Mouse (Mus musculus): ENCODE data around the gene G3bp1. TPM values are rescaled to one million over a fixed set of nuclear protein-coding genes. Genes with fewer than 3 reads are reported as not detected.

The G3bp1 gene
- total RNA-seq, 1 experiment from 2014 or later: 54.8 TPM

DNA sequence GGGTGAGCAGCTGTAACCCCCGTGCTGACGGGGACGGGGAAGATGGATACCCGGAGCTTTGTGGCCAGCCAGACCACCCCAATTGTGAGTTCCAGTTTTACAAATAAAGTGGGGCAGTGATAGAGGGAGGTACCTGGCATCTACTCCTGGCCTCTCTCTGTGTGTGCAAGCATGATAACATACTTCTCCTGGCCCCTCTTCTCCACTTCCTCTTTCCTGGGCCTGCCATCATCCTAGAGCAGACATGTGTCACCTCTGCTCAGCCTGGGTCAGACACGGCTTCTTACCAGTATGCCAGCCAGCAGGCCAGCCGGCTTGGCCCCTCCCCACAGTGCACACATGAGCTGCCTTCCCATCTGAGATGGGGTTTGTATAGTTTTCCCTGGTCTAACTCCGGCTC, 61.3 kb downstream of the G3bp1 start:
- ATAC-seq (replicated peaks; ENCODE audit: insufficient number of reproducible peaks, low FRiP score, low TSS enrichment, poor library complexity, severe bottlenecking): no peak

DNA sequence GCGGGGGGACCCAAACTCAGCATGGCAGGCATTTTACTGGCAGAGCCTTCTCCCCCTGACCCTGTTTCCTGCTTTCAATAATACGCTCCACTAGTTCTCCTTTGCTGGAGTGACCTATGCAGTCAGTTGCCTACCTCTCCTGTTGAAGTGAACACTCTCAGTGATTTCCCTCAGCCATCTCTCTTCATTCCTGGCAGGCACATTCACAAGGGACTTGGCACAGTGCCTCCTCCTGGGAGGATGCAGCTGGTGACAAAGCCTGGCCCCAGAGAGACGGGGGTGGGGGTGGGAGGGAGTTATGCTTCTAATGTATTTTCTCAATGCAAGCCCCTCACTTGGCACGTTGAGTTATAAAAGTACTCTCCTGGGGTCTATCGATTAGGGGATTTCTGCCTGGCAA, 63.9 kb downstream of the G3bp1 start:
- ATAC-seq (replicated peaks; ENCODE audit: insufficient number of reproducible peaks, low FRiP score, low TSS enrichment, poor library complexity, severe bottlenecking): no peak

DNA sequence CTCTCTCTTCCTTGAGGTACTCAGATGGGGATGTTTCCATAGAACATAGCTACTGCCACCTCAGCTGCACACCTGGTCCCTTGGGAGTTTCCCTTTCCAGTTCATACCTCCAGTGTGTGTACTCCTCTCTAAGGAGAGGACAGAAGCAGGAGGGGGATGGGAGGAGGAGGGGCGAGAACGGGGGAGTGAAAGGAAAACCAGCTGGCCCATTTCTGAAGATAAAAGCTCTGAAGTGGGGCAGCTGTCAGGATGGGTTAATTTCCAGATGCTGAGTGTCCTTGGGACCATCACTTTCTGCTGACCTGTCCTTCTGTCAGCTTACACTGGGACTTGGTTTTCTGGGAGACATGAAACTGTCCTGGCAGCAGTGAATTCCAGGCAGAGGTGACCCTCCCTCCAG, 65.3 kb downstream of the G3bp1 start:
- no peak for ATAC-seq (replicated peaks; ENCODE audit: insufficient number of reproducible peaks, low FRiP score, low TSS enrichment, poor library complexity, severe bottlenecking)

DNA sequence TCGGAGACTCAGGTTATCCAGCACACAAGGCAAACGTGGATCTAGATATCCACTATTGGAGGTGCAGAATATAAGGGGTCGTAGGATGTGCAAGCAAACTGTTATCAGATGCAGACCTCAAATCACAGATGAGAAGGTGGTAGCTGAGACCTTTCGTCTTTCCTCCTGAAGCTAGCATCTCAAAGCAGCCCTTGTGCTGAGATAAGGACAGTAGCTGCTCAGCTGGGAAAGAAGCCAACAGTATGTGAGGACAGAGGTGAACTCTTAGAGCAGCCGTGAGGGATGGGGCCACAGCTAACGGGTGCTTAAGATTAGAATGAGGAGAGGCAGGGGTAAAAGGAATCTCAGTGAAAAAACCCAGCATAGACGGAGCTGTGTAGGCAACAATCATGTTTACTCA, 72.6 kb downstream of the G3bp1 start:
- ATAC-seq (replicated peaks; ENCODE audit: insufficient number of reproducible peaks, low FRiP score, low TSS enrichment, poor library complexity, severe bottlenecking): no peak

DNA sequence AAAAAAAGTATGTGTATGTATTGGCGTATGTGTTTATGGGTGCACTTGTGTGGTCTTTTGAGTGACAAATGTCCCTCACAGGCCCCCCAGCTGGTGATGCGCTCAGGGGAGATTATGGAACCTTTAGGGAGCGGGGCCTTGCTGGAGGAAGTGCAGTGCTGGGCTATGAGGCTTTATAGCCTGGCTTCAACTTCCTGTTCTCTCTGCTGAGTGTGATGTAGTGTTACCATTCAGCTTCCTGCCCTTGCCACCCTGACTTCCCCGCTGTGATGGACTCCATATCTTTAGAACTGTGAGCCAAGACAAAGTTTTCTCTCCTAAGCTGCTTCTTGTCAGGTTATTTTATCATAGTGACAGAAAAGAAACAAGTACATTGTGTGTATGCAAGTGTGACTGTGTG, 73.2 kb downstream of the G3bp1 start:
- ATAC-seq (replicated peaks; ENCODE audit: insufficient number of reproducible peaks, low FRiP score, low TSS enrichment, poor library complexity, severe bottlenecking): no peak

DNA sequence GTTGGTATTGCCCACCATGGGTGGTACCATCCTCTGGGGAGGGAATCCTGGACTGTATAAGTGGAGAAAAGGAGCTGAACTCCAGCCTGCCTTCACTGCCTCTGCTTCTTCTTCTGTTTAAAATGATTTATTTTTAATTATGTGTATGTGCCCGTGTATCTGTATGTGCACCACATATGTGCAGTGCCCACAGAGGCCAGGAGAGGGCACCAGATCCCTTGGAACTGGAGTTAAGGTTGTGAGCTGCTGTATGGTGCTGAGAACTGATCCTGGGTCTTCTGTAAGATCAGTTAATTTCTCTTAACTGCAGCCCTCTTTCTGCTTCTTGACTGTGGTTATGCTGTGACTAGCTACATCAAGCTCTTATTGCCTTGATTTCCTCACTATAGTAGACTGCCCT, 76.2 kb downstream of the G3bp1 start:
- ATAC-seq (replicated peaks; ENCODE audit: insufficient number of reproducible peaks, low FRiP score, low TSS enrichment, poor library complexity, severe bottlenecking): no peak

Other genes with a start within 250 kb of the G3bp1 start
- not detected in 3 replicates for gene Fat2, start 133.1 kb upstream of the G3bp1 start, total RNA-seq (2017)
- gene Sparc, start 46.5 kb upstream of the G3bp1 start, total RNA-seq (2017): not detected in 3 replicates
- gene Atox1, start 8.4 kb upstream of the G3bp1 start, total RNA-seq (2017): 91.4 to 104 TPM (median 99.3 TPM) in 3 replicates
- gene Glra1, start 138.5 kb downstream of the G3bp1 start, total RNA-seq (2017): not detected in 3 replicates